Mouse (Mus musculus): ENCODE results near the gene Ssh2. TPM values are rescaled to one million over a fixed set of nuclear protein-coding genes. Genes with fewer than 3 reads are reported as not detected.

Ssh2 gene
- polyA plus RNA-seq, 1 experiment, result 15.9 TPM

DNA sequence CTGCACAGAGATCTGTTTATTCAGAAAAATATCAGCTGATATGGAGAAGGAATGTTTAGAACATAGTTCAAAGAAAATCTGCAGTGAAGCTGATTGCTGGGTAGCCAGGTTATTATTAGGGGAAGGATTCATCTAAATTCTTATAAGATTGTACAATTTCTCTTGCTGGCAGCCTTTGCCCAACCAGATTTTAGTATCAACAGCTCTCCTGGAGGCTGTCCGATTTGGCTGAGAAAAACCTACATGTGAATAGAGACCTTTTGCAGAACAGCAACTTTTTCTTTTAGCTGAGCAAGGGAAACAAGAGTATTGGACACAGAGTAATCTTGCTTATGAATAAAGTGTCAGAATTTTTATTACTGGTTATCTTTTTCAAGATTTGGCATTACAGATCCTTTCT, 212.4 kb downstream of the Ssh2 start:
- no peak overlapping the region for H3K4me3 ChIP-seq (ENCODE audit: insufficient read depth, low read depth, low read length)
- no peaks in the 10 kb centered on the region for H3K4me1 ChIP-seq (ENCODE audit: control insufficient read depth, insufficient read depth, insufficient read length, low read length)
- H3K27ac ChIP-seq (replicated peaks; ENCODE audit: low read depth, low read length), result no peak overlapping the region

- H3K27ac ChIP-seq (replicated peaks; ENCODE audit: low read depth, low read length), result no peak overlapping the region
- H3K4me1 ChIP-seq (ENCODE audit: control insufficient read depth, insufficient read depth, insufficient read length, low read length), result peaks cover 14% of the 10 kb centered on the region
Measured at GRCm38 (mm10) chr11:77437026-77437425, 220.9 kb downstream of the Ssh2 start.

GRCm38 (mm10) chr11:77440081-77440480, 224.0 kb downstream of the Ssh2 start:
- Histone ChIP-seq H3K4me1 (ENCODE audit: control insufficient read depth, insufficient read depth, insufficient read length, low read length) (peaks cover 35% of the 10 kb centered on the region), H3K4me3 (ENCODE audit: insufficient read depth, low read depth, low read length) (no peak overlapping the region), H3K27ac (replicated peaks; ENCODE audit: low read depth, low read length) (peak overlapping the region; percentile 69)

More at GRCm38 (mm10) chr11:77437026-77437425, 220.9 kb downstream of the Ssh2 start:
- no peak overlapping the region for H3K4me3 ChIP-seq (ENCODE audit: insufficient read depth, low read depth, low read length)

- H3K27ac ChIP-seq (replicated peaks; ENCODE audit: low read depth, low read length), result peak overlapping the region; percentile 61
- H3K4me1 ChIP-seq (ENCODE audit: control insufficient read depth, insufficient read depth, insufficient read length, low read length), result peaks cover 42% of the 10 kb centered on the region
- no peak overlapping the region for H3K4me3 ChIP-seq (ENCODE audit: insufficient read depth, low read depth, low read length)
Measured at GRCm38 (mm10) chr11:77441020-77441419, 224.9 kb downstream of the Ssh2 start.

DNA sequence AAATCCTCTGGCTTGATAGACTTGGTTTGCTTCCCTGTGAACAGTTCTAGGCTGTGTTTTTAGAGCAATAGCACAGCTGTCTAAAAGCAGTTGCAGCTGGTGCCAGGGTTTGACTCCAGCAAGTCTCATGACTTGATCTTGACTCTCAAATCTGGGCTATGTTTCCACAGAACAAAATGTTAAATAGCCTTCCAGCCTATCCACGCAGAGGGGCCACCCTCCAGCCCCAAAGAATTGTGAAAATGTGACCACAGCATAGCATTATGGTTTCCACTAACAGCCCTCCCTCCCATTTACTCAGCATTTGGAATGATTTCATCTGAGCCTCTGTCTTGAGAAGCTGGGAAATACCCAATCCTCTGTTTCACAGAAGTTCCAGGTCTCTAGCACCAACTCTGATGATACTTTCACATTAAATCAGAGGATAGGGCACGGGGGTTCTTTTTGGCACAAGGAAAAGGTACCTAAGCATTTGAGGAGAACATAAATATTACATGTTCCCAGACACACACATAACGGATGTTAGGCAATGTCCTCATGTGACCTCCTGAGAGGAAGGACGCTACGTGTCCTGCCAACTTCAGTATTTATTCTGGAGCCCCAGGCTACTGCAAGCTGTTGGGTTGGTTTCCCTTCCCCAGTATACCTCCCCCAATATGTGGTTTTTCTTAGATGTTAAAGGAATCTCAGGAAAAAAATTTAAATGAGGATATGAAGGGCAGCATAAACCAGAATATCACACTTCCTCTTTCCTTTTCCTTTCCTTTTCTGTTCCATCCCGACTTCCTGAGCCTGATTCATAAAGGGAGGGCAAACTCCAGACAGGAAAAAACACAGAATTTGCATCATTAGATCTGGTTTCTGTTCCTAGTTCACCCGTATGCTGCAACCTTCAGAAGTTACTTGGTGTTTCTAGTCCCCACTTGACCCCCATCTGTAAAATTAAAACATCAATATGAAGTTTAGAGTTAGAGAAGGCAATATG, 226.4 kb downstream of the Ssh2 start:
- H3K4me1 ChIP-seq (ENCODE audit: control insufficient read depth, insufficient read depth, insufficient read length, low read length), result peaks cover 51% of the 10 kb centered on the region
- peak overlapping the region; percentile 95 for H3K27ac ChIP-seq (replicated peaks; ENCODE audit: low read depth, low read length)
- no peak overlapping the region for H3K4me3 ChIP-seq (ENCODE audit: insufficient read depth, low read depth, low read length)

DNA sequence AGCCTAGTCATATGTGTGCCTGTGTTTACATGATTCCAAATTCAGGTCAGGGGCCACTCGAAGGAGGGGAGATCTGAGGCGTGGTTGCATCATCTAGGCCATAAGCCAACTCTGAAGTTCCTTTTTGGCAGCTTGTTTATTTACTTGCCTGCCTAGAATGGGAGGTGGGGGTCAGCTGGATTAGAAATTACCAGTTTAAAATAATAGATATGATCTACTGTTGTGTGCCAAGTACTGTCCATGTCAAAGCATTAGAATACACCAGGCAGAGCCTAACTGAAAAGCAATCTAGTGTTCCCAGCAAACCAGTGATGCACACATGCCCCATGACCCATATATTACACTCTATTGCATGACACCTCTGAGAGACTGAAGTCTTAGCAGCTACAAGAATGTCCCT, 228.9 kb downstream of the Ssh2 start:
- peak overlapping the region; percentile 15; the same call in 1 of the 2 replicates for H3K27ac ChIP-seq (replicated peaks; ENCODE audit: low read depth, low read length)
- H3K4me3 ChIP-seq (ENCODE audit: insufficient read depth, low read depth, low read length), result no peak overlapping the region
- H3K4me1 ChIP-seq (ENCODE audit: control insufficient read depth, insufficient read depth, insufficient read length, low read length), result peaks cover 53% of the 10 kb centered on the region

- Histone ChIP-seq H3K27ac (replicated peaks; ENCODE audit: low read depth, low read length) (peak overlapping the region; percentile 98), H3K4me1 (ENCODE audit: control insufficient read depth, insufficient read depth, insufficient read length, low read length) (peaks cover 43% of the 10 kb centered on the region), H3K4me3 (ENCODE audit: insufficient read depth, low read depth, low read length) (no peak overlapping the region)
Measured at GRCm38 (mm10) chr11:77446628-77447041, 230.5 kb downstream of the Ssh2 start.

DNA sequence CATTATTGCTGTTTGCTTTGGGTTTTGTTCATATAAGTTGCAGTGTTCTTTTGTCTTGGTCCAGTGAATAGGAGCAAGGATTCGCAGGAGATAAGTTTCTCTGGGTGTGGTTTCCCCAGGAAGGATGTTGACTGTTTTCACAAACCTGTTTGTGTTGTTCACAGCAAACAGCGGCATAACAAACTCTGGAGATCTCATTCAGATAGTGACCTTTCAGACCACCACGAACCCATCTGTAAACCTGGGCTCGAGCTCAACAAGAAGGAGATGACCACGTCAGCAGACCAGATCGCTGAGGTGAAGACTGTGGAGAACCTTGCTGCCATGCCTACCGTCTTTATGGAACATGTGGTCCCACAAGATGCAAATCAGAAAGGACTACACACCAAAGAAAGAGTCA, 233.1 kb downstream of the Ssh2 start:
- H3K27ac ChIP-seq (replicated peaks; ENCODE audit: low read depth, low read length), result peak overlapping the region; percentile 85
- H3K4me3 ChIP-seq (ENCODE audit: insufficient read depth, low read depth, low read length), result peak overlapping the region; percentile 59
- H3K4me1 ChIP-seq (ENCODE audit: control insufficient read depth, insufficient read depth, insufficient read length, low read length), result peaks cover 25% of the 10 kb centered on the region

GRCm38 (mm10) chr11:77451670-77452069, 235.6 kb downstream of the Ssh2 start:
- Histone ChIP-seq H3K27ac (replicated peaks; ENCODE audit: low read depth, low read length) (peak overlapping the region; percentile 45; the same call in 1 of the 2 replicates), H3K4me3 (ENCODE audit: insufficient read depth, low read depth, low read length) (peak overlapping the region; percentile 59), H3K4me1 (ENCODE audit: control insufficient read depth, insufficient read depth, insufficient read length, low read length) (peaks cover 20% of the 10 kb centered on the region)

- H3K4me3 ChIP-seq (ENCODE audit: insufficient read depth, low read depth, low read length), result no peak overlapping the region
- H3K4me1 ChIP-seq (ENCODE audit: control insufficient read depth, insufficient read depth, insufficient read length, low read length), result peaks cover 14% of the 10 kb centered on the region
- no peak overlapping the region for H3K27ac ChIP-seq (replicated peaks; ENCODE audit: low read depth, low read length)
Measured at GRCm38 (mm10) chr11:77453388-77453787, 237.3 kb downstream of the Ssh2 start.

- Histone ChIP-seq H3K27ac (replicated peaks; ENCODE audit: low read depth, low read length) (no peak overlapping the region), H3K4me1 (ENCODE audit: control insufficient read depth, insufficient read depth, insufficient read length, low read length) (peaks cover 12% of the 10 kb centered on the region), H3K4me3 (ENCODE audit: insufficient read depth, low read depth, low read length) (no peak overlapping the region)
Measured at GRCm38 (mm10) chr11:77455770-77456510, 239.9 kb downstream of the Ssh2 start.

DNA sequence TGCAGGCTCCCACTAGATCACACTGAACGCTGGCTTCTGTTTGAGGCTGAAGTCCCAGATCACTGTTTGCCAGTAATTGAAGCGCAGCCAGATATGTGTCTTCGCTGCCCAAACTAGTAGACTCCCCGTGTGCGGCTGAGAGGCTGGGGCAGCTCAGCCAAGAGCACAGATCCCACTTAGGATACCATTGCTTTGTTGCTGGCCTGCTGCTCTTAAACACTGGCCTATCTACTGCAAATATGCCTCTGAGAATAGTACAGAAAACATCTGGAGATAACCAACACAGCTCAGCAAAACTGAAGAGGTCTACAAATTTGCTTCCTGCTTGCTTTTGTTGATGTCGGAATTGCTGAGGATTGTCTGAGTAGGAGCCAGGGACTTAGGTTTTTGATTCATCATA, 240.8 kb downstream of the Ssh2 start:
- Histone ChIP-seq H3K4me1 (ENCODE audit: control insufficient read depth, insufficient read depth, insufficient read length, low read length) (peaks cover 12% of the 10 kb centered on the region), H3K4me3 (ENCODE audit: insufficient read depth, low read depth, low read length) (no peak overlapping the region), H3K27ac (replicated peaks; ENCODE audit: low read depth, low read length) (no peak overlapping the region)

- Histone ChIP-seq H3K27ac (replicated peaks; ENCODE audit: low read depth, low read length) (0 out of 2 replicates have a peak overlapping the region, but pooled peaks have one; percentile 21), H3K4me3 (ENCODE audit: insufficient read depth, low read depth, low read length) (peak overlapping the region; percentile 69), H3K4me1 (ENCODE audit: control insufficient read depth, insufficient read depth, insufficient read length, low read length) (peaks cover 6% of the 10 kb centered on the region)
Measured at GRCm38 (mm10) chr11:77461856-77462255, 245.8 kb downstream of the Ssh2 start.

DNA sequence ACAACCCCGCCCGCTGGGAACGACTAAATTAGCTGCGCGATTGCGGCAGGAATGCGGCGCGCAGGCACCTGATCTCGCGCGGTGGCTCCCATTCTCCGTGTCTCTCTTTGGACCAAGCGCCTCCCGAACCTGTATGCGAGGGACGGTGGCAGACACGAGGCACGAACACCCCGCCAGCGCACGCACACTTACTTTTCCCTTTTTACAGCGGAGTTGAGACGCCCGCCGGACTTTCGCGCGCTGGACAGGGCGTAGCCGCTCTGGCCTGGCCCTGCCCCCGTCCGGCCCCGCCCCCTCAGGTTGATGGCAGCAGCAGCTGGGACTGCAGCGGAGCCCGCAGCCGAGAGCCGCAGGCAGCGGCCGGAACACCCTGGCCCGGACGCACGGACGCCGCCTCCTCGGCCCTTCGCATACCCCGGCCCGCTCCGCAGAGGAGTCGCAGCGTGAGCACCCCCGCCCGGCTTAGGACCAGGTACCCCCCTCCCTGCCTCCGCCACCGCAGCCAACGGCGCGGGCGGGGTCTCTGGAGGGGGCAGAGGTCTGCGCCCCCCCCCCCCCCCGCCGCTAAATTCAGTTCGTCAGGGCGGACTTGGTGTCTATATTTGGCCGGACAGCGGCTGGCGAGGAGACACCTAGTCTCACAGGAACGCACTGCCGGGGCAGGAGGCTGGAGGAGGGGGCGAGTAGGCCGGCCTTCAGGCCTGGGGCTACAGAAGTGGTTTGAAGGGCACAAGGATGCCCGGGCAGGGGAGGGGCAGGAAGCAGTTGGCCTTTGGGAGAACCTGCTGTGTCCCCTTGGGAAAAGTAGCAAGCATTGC, 246.4 kb downstream of the Ssh2 start, which contains the start of gene Coro6:
Gene Coro6 (plus strand): TSS at position 129 of the 818 bp plus-strand sequence.
- H3K4me3 ChIP-seq (ENCODE audit: insufficient read depth, low read depth, low read length), result peak within 1 kb of the TSS; percentile 69
- H3K4me1 ChIP-seq (ENCODE audit: control insufficient read depth, insufficient read depth, insufficient read length, low read length), result peaks cover 6% of the 10 kb centered on the region
- H3K27ac ChIP-seq (replicated peaks; ENCODE audit: low read depth, low read length), result peak within 1 kb of the TSS; percentile 24
